Mouse (Mus musculus) adrenal gland, adult (tissue): ENCODE results near the gene Elovl5.
"Not testable (repeated sequence)": the region's sequence is repeated elsewhere in the genome, so short reads cannot be mapped to it uniquely, and the experiment has no call there.

ENCODE experiments used
- DNase-seq, 2 experiments: peaks; one replicate each; pipeline ENCODE4 v3.0.0; 2022 to 2023; ENCODE audit warnings: low spot score in 1 of 2; ENCODE audit not compliant: inconsistent age in 2 of 2

Elovl5 gene

GRCm38 (mm10) chr9:77993101-77993500, 75.9 kb downstream of the Elovl5 start:
- no peak for DNase-seq

DNA sequence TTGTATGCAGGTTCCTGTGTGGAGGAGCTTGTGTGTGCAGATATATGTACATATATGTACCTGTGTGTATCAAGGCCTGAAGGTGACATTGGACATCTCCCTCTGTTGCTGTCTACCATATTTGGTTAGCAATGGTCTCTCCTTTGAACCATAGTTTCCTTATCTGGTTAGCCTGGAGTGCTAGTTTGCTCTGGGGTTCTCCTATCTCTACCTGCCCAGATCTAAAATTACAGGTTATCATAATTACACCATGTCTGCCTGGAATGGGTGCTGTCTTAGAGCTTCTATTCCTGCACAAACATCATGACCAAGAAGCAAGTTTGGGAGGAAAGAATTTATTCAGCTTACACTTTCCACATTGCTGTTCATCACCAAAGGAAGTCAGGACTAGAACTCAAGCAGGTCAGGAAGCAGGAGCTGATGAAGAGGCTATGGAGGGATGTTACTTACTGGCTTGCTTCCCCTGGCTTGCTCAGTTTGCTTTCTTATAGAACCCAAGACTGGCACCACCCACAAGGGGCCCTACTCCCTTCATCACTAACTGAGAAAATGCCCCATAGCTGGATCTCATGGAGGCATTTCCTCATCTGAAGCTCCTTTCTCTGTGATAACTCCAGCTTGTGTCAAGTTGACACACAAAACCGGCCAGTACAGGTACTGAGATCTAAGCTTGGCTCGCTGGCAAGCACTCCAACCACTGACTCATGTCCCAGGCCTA, 76.5 kb downstream of the Elovl5 start:
- not testable (repeated sequence) for DNase-seq

DNA sequence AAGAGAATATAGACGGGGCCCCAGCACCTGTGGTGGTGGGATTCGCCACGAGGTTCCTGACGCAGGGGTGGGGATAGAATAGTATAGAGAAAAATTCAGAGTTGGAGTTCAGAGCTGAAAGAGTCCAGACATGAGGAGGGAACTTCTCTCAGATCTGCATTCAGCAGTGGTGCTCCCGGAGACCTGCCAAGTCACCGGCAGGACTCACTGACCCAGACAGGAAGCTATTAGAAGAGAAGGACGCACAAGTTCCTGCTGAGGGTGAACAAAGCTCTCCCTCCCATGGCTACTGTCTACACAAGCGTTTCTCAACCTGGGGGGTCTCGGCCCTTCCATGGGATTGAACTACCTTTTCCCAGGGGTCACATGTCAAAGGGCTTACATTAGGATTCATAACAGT, 78.1 kb downstream of the Elovl5 start:
- DNase-seq = no peak

DNA sequence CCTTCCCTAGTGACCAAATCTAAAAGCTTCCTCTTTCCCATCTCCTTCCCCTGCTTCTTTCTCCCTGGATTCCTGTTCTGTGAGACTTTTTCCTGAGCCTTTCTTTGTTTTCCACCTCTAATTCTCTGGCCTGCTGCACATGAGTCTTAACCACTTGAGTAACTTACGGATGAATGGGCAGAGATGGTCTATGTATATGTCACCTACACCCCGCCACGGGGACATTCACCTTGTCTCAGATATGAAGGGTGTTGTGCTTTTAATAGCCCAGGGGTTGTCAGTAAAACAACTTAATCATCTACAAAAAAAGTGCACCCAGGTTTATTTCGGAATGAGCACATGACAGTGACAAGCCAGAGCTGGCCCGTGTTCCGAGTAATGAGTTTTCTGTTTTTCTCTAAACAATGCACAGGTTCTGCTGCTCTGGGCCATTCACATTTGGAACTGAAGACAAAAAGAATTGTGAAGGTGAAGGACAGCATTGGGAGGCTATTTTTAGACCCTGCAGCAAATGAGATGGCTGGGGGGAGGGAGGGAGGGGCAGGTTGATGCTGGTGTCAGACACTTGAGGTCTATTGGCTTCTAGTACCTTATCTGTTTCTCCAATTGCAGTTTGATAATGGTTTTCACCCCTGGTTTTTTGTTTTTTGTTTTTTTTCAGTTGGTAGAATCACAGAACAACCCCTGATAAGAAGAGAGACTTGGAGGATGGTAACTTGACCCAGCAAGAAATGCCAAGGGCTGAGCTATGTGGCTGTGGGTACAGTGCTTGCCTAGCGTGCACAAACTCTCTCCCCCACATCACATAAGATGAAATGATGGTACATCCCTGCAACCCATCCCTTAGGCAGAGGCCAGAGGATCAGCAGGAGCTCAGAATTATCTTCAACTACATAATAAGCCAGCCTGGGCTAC, 83.7 kb downstream of the Elovl5 start:
- DNase-seq = peak in 1 of 2 experiments; percentile 55

DNA sequence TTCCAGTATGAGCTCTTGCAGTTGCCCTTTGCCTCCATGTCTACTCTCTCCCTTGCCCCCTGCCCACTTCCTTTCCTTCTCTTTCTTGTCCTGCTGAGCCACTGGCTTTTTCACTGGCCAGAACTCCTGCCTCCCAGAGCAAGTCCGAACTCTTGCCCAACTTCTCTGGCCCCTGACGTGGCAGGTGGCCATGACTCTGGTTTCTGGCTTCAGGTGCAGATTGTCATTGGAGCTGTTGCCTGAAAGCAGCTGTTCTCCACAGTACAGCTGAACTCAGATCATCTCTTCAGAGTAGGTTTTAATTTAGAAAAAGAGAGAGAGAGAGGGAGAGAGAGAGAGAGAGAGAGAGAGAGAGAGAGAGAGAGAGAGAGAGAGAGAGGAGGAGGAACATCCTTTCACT, 86.1 kb downstream of the Elovl5 start:
- peak in 1 of 2 experiments; percentile 57 for DNase-seq

DNA sequence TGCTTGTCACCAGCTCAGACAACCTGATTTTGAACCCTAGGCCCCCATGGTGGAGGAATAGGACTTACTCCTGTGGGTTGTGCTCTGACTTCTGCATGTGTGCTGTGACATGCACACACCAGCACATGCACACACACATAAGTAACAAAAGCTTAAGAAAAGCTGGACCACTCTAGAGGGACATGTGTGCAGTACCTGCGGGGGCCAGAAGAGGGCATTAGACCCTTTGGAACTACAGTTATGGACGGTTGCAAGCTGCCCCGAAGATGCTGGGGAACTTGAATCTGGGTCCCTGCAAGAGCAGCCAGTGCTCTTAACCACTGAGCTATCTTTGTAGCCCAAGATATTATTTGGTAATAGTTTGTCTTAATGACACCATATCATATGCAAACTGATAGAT, 88.3 kb downstream of the Elovl5 start:
- DNase-seq = peak; percentile 34 to 66

DNA sequence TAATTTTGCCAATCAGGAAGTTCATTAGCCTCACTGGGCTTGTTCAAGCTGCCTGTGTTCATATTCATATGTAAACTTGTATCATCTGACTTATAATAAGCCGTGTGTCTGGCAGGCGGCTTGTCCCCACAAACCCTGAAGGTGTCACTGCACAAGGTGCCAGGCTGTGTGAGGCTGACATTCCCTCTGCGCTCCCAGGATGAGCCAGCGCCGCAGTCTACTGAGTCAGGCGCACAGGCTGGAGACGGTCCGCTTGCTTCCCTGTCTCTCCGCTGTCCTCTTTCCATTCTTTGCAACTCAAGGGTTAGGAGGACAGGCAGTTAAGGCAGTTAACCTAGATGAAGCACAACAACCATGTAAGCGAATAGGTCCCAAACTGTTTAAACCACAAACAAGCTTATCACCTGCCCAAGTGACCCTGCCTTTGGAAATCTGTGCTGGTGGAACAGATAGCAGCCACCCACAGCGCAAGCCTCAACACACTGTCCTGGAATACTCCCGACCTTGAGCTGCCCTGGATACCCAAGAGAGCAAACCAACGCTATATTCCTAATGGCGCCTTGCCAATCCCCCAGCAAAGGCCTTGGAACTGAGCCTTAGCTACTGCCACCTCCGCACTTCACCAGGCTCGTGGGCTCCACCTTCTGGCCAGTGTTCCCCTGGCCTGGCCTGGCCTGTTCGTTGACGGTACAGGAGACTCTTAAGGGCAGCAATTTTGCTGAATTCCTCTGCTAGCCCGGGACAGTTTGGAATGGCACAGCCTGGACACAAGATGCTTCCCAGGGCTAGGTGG, 89.2 kb downstream of the Elovl5 start:
- DNase-seq = peak; percentile 93 to 97

GRCm38 (mm10) chr9:78009382-78009781, 92.2 kb downstream of the Elovl5 start:
- no peak for DNase-seq

GRCm38 (mm10) chr9:78010187-78010586, 93.0 kb downstream of the Elovl5 start:
- DNase-seq = no peak

- DNase-seq = no peak
These were observed 93.5 kb downstream of the Elovl5 start for GRCm38 (mm10) chr9:78010707-78011106.

GRCm38 (mm10) chr9:78012066-78012465, 94.9 kb downstream of the Elovl5 start:
- DNase-seq = no peak

GRCm38 (mm10) chr9:78012681-78013080, 95.5 kb downstream of the Elovl5 start:
- no peak for DNase-seq

GRCm38 (mm10) chr9:78013813-78014212, 96.6 kb downstream of the Elovl5 start:
- no peak for DNase-seq

GRCm38 (mm10) chr9:78015816-78016215, 98.7 kb downstream of the Elovl5 start:
- no peak for DNase-seq

- DNase-seq = no peak
These were observed 99.1 kb downstream of the Elovl5 start for GRCm38 (mm10) chr9:78016288-78016687.

DNA sequence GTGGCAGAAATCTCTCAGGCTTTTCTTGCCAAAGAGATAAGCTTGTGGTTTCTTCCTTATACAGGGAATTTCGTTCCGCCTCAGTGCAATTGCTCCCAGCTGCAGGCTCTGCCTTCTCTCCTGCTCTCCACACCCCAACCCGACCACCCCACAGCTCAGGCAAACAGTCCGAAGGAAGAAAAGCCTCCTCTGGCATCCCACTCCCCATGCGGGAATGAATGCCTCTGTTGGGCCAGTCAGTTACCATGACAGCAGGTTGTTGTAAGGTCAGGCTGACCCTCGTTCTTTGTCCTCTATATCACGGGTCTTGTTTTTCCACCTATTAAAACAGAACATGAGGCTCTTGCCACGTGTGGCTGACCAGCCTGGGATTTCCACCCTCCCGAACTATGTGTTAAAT, 104.1 kb downstream of the Elovl5 start:
- peak in 1 of 2 experiments; percentile 35 for DNase-seq

DNA sequence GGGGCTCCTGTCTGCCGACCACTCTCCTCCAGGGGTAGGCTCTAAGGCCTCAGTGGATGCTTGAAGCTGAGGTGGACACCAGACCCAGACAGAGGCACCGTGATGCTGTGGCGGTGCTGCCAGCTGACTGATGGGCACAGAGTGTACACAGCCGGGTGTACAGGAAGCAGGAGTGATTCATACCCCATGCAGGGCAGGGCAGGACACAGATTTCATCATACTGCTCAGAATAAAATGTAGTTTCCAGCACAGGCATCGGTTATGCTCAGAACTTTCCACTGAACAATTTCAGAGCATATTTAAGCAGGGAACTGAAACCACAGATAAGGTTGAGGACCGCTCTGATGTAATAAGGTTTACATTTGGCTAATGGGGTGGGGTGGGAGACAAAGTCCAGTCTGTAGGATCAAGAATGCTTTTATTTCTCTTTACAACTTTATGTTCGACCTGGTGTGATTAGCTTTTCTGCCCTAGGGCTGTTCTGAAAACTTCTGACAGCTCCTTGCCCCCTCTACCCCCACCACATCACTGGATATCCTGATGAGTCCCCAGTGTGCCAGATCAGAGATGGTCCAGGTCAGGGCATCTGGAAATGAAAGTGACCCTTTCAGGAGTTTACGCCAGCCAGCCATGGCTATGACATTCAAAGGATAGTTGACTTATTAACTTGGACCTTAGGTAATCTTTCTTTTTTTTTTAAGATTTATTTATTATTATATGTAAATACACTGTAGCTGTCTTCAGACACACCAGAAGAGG, 105.2 kb downstream of the Elovl5 start:
- peak; percentile 88 to 92 for DNase-seq

DNA sequence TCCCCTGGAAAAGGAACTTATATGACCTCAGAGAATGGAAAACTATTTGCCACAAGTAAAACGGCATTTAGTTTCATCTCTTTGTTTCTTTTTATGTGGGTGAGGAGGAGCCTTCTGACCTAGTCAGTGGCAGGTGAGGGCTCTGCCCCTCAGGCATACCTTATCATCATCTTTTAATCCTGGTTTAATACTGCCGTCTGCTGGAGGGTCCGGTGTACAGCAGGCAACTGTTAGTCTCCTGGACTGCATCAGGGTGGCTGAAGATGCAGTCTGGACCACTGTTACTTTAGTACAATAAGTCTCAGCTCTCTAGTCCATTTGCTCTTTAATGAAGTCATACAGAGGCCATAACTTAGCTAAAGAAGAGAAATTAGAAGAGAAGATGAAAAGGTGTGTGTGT, 107.7 kb downstream of the Elovl5 start:
- DNase-seq = peak; percentile 54 to 85

GRCm38 (mm10) chr9:78027099-78027498, 109.9 kb downstream of the Elovl5 start:
- DNase-seq = peak; percentile 74 to 90

DNA sequence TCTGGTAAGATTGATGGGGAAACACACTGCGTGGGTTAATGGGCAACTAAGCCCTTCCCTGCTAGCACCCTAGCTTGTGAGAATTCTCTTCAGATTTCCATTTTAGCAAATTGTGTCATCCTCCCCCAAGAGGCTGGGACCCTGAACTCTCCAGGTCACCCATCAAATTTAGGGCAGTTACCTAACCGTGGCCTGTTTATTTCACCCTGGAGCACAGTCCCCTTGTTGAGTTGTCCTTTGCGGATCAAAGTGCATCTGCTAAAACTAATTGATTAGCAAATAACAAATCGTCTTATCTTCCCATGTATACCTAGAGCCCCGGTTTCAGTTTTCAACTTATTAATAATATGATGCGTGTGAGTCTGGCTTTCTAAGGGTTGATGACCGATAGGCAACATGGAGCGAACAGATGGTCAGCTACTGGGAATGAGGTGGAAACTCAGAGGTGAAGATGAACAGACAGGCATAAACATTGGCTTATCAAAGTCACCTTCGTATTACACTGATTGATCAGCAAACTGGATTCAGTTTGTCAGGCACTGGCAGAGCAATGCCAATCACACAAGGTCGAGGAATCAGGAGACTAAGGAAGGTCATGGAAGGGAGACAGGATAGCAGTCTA, 113.8 kb downstream of the Elovl5 start:
- peak in 1 of 2 experiments; percentile 40 for DNase-seq
